Mouse (Mus musculus) left cerebral cortex, postnatal 10 days (tissue): ENCODE data around the gene Nim1k. TPM values are rescaled to one million over a fixed set of nuclear protein-coding genes. Genes with fewer than 3 reads are reported as not detected.
"Not testable (repeated sequence)": the region's sequence is repeated elsewhere in the genome, so short reads cannot be mapped to it uniquely, and the experiment has no call there.

Experiments
- DNase-seq, 2 experiments: peaks; one replicate each; pipeline ENCODE4 v3.0.0; 2021 to 2022; ENCODE audit warnings: low spot score in 2 of 2, mixed read lengths in 1 of 2; ENCODE audit errors: extremely low spot score in 1 of 2
- intact Hi-C: fragments of 180-260 bp; cut with DNase I; formaldehyde crosslinking; loops from one replicate; pipeline ENCODE4 v1.15.1; 2025
- total RNA-seq, 2 experiments: library from RNA; stranded (reverse); gene quantifications; 2 replicates each; pipeline ENCODE4 v1.2.3; 2021

Gene Nim1k
- total RNA-seq, 2 experiments from 2014 or later = 15.2 to 16.3 TPM

GRCm38 (mm10) chr13:119704280-119704679 lies 51.4 kb downstream of the Nim1k start:
- DNase-seq = no peak
- intact Hi-C loops = no loop called here

- intact Hi-C loops = no loop called here
Observed at GRCm38 (mm10) chr13:119698436-119698835, 57.2 kb downstream of the Nim1k start.

DNA sequence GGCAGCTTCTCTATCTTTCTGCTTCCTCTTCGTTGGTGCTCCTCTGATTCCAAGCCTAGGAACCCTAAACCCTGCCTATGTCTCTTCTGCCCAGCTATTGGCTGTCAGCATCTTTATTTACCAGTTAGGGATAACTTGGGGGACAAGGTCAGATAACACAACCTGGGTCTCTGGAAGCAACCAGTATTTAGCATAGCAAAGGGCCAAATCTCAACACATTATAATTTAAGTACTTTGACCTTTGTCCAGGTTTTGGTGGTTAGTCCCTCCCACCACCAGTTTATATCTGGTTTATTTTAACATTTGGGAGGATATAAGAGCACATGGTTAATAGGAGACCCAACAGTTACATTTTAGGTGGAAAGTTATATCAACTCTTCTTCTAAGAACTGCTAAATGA lies 59.2 kb downstream of the Nim1k start:
- DNase-seq = no peak
- intact Hi-C loops = no loop called here

More at GRCm38 (mm10) chr13:119698436-119698835, 57.2 kb downstream of the Nim1k start:
- DNase-seq = no peak

- intact Hi-C loops = no loop called here
- DNase-seq = no peak
Observed at GRCm38 (mm10) chr13:119695676-119696075, 60.0 kb downstream of the Nim1k start.

DNA sequence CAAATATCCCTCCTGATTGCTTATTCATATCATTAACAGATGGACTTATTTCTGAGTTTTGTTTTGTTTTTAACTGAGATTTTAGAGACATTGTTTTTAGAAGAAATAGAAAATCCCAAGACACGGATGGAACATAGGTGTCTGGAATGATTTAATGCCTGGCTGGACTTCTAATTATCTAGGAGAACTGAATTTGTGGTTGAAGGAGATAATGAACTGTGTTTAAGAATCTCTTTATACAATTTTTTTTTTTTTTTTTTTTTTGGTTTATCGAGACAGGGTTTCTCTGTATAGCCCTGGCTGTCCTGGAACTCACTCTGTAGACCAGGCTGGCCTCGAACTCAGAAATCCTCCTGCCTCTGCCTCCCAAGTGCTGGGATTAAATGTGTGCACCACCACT lies 63.7 kb downstream of the Nim1k start:
- DNase-seq = not testable (repeated sequence)
- intact Hi-C loops = loop anchor here (5.0 kb wide), 1 partner anchor 65 kb away; the partner anchor contains the start of gene Nim1k

DNA sequence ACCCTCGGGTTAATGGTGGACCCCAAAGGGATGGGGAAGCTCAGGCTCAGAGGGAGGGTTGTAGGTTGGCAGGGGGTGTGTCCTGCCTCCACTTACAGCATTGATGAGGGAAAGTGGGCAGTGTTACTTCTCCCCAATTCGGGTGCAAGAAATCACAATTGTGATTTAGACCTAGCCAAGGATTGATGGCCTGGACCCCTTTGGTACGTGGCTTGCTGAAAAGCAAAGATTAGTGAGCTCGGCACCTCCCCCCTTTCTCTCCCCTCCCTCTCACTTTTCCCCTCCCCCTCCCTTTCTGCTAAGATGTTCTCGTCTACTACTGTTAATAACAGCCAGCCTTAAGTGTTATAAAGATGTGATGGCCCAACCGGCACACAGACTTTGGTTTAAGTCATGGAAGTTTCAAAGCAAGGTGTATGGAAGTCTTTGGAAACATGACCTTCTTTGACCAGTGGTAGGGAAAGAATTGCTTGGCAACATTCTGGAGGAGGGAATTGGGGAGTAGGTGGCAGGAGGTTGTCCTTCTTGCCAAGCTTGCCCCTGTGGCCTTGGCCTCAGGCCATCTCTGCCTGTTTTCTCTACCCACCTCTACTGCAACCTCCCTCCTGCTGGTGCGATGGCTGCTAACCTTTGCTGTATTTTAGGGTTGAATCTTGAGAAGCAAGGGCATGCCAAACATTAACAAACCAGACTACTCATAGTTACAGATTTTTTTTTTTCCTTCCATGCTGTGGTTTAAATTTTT lies 64.6 kb downstream of the Nim1k start:
- peak in 1 of 2 experiments; percentile 40 for DNase-seq
- intact Hi-C loops = loop anchor here (5.0 kb wide), 1 partner anchor 66 kb away; the partner anchor contains the start of gene Nim1k

DNA sequence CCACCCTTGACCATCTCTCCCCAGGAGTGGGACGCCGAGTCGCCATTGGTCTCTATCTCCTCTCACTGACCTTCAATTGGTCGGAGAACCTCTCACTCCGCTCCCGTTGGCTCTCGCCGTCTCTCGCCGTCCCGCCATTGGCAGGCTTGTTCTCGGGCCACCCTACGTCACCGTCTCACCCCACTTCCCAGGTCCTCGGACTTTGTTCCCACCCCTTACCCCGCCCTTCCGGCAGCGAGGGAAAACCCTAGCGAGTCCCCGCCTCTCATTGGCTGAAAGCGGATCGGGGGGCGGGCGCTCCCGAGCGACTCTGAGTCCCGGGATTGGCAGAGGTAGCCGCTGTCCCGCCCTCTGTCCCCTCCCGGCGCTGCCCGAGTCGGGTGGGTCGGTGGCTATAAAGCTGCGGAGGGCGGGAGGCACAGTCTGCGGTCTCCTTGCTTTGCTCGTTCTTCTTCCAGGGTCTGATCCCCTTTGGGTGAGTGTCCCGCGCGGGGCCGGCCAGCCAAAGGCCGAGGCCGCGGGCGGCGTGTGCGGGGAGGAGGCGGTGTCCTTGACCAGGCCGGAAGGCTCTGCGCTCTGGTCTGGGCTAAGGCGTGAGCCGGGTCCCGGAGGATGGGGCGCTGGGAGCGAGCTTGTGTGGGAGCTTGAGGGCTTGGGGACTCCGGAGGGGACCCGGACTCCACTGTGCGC lies 65.5 kb downstream of the Nim1k start, which contains the start of gene Hmgcs1:
Gene Hmgcs1 (plus strand): TSS at position 341 of the 690 bp plus-strand sequence.
- intact Hi-C loops = loop anchor here (5.0 kb wide), 1 partner anchor 67 kb away; the partner anchor contains the start of gene Nim1k
- peak; percentile 99 to 100 for DNase-seq

DNA sequence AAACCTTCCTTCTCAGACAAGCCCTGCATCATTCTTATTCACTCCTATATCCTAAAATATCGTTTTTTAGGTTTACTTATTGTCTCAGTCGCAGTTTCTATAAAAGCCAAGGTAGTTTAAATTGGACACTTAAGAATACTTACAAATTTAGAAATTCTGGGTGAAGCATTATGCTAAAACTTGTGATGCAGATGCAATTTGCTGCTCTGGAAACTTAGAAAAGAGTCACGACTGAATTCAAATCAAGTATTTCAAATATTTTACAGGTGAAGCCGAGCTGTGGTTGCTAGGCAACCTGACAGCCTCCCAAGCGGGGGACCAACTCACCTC lies 66.0 kb downstream of the Nim1k start:
- intact Hi-C loops = loop anchor here (5.0 kb wide), 1 partner anchor 68 kb away; the partner anchor contains the start of gene Nim1k
- no peak for DNase-seq

GRCm38 (mm10) chr13:119684416-119685177 lies 71.1 kb downstream of the Nim1k start:
- no peak for DNase-seq
- intact Hi-C loops = no loop called here

DNA sequence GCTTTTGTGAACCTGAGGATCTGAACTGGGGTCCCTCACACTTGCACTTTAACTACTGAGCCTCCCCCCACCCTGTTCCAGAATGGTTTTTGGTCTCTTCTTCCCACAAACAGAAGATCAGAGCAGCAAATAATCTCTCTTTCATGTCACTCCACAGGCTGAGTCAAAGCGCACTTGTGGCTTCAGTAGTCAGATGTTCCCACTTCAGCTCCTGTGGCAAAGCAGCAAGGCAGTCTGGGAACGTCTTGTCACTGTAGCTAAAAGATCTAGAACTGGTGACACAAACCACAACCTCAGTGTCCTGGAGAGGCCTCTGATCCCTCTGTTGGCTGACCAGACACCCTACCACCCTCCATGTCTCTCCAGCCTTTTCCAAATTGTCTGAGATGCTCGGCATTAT lies 74.5 kb downstream of the Nim1k start:
- DNase-seq = no peak
- intact Hi-C loops = no loop called here

- DNase-seq = no peak
- intact Hi-C loops = no loop called here
Observed at GRCm38 (mm10) chr13:119679721-119680120, 76.0 kb downstream of the Nim1k start.

- no peak for DNase-seq
- intact Hi-C loops = no loop called here
Observed at GRCm38 (mm10) chr13:119678794-119679193, 76.9 kb downstream of the Nim1k start.

DNA sequence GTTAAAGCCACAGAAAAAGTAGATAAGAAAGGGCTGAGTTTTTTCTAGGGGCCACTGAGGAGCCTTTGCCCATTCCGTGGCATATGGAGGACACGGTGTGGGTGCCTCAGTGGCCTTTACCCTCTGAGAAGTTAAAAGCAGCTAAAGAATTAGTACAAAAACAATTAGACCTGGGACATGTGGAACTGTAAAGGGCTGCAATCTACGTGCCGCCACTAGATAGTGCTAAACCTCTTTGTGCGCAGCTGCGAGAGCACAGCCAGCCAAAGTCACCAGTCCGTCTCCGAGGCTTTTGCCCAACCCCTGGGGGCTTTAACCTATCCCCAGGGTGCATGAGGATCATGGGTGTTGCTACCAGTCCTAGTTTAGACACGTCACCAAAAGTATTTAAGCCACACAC lies 94.3 kb downstream of the Nim1k start:
- intact Hi-C loops, DNase-seq: not testable (repeated sequence)

Other genes starting within 250 kb of the Nim1k start
- gene Ccl28, start 132.1 kb downstream of the Nim1k start, total RNA-seq = 1 to 10 TPM; 1.9 to 2.1 TPM
- 100 to 1,000 TPM; 639 to 688 TPM for gene Hmgcs1, start 65.5 kb downstream of the Nim1k start, total RNA-seq
- gene Zfp131, start 35.0 kb upstream of the Nim1k start, total RNA-seq = 10 to 100 TPM; 41.5 to 44.3 TPM
- gene AF067063, start 74.3 kb upstream of the Nim1k start, total RNA-seq = not detected
- not detected for gene D13Ertd608e, start 80.1 kb upstream of the Nim1k start, total RNA-seq
- gene Tcstv1, start 138.9 kb upstream of the Nim1k start, total RNA-seq = not detected
- gene Gm21761, start 173.4 kb upstream of the Nim1k start, total RNA-seq = not detected
- gene B020031M17Rik, start 194.9 kb upstream of the Nim1k start, total RNA-seq = not detected